Mouse (Mus musculus) midbrain, postnatal 0 days (tissue): ENCODE results near the gene Efna1. TPM values are rescaled to one million over a fixed set of nuclear protein-coding genes. Genes with fewer than 3 reads are reported as not detected.
A peak's percentile ranks its signal among the peaks of the same experiment; 100 is the strongest.

Experiments used
- ATAC-seq: fragments of 200-750 bp; cut with Nextera tagmentation; 2 replicates; pipeline ENCODE4 v1.8.0; 2017; ENCODE audit warnings: moderate number of reproducible peaks, mild to moderate bottlenecking, moderate TSS enrichment, moderate library complexity; ENCODE audit not compliant: low FRiP score
- DNase-seq: peaks from one replicate; pipeline ENCODE4 v3.0.0-alpha.2; 2015; ENCODE audit warnings: low spot score
- H3K27ac ChIP-seq: fragments of 300-500 bp; sonication (generic); 2 replicates; pipeline ENCODE4 v1.5.1; 2014; ENCODE audit warnings: low read depth, mild to moderate bottlenecking, low read length, mixed read lengths
- H3K27me3 ChIP-seq: fragments of 300-500 bp; sonication (generic); 2 replicates; pipeline ENCODE4 v1.6.1; 2014; ENCODE audit warnings: low read length, control low read depth, mixed read lengths; ENCODE audit not compliant: insufficient read depth
- H3K36me3 ChIP-seq: fragments of 300-500 bp; sonication (generic); 2 replicates; pipeline ENCODE4 v1.6.1; 2014; ENCODE audit warnings: low read length, control low read depth, mixed read lengths; ENCODE audit not compliant: insufficient read depth
- H3K4me1 ChIP-seq: fragments of 300-500 bp; sonication (generic); 2 replicates; pipeline ENCODE4 v1.6.1; 2014; ENCODE audit warnings: mild to moderate bottlenecking, control low read depth, antibody characterized with exemption, low read length, mixed read lengths; ENCODE audit not compliant: insufficient read depth
- H3K4me2 ChIP-seq: fragments of 300-500 bp; sonication (generic); 2 replicates; pipeline ENCODE4 v1.6.1; 2014; ENCODE audit warnings: low read depth, mild to moderate bottlenecking, low read length, mixed read lengths; ENCODE audit not compliant: poor library complexity, severe bottlenecking
- H3K4me3 ChIP-seq: fragments of 300-500 bp; sonication (generic); 2 replicates; pipeline ENCODE4 v1.5.1; 2014; ENCODE audit warnings: low read depth, mild to moderate bottlenecking, low read length, moderate library complexity
- H3K9ac ChIP-seq: fragments of 300-500 bp; sonication (generic); replicated peaks from 2 replicates; pipeline ENCODE4 v1.6.1; 2014; ENCODE audit warnings: mild to moderate bottlenecking, low read length, moderate library complexity, mixed read lengths; ENCODE audit not compliant: poor library complexity, severe bottlenecking
- H3K9me3 ChIP-seq: fragments of 300-500 bp; sonication (generic); 2 replicates; pipeline ENCODE4 v1.6.1; 2016; ENCODE audit warnings: low read length, control low read depth
- CTCF ChIP-seq: IDR thresholded peaks from 2 replicates; pipeline ENCODE4 v1.5.1; 2016; ENCODE audit warnings: antibody characterized with exemption, mild to moderate bottlenecking
- WGBS: fragments of 180-500 bp; shearing (Covaris S2); extraction: QIAGEN DNeasy Blood & Tissue Kit; methylation state at CpG from one replicate; pipeline ENCODE4 v1.1.7; 2014; 5-methylcytosine and 5-hydroxymethylcytosine counted together
- polyA plus RNA-seq: library from polyadenylated mRNA; unstranded; fragments of >200 nt; fragmentation: Nextera tagmentation; extraction: Ambion mirVana; gene quantifications from 2 replicates; pipeline ENCODE4 v1.2.1, GENCODE M21; 2015
- total RNA-seq: library from RNA; depleted of rRNA; stranded (reverse); fragments of >200 nt; gene quantifications from 2 replicates; pipeline ENCODE4 v1.2.3, GENCODE M21; 2014

Gene Efna1
- total and polyA plus RNA-seq, 2 experiments from 2014 or later = 6.6 to 9.4 TPM

DNA sequence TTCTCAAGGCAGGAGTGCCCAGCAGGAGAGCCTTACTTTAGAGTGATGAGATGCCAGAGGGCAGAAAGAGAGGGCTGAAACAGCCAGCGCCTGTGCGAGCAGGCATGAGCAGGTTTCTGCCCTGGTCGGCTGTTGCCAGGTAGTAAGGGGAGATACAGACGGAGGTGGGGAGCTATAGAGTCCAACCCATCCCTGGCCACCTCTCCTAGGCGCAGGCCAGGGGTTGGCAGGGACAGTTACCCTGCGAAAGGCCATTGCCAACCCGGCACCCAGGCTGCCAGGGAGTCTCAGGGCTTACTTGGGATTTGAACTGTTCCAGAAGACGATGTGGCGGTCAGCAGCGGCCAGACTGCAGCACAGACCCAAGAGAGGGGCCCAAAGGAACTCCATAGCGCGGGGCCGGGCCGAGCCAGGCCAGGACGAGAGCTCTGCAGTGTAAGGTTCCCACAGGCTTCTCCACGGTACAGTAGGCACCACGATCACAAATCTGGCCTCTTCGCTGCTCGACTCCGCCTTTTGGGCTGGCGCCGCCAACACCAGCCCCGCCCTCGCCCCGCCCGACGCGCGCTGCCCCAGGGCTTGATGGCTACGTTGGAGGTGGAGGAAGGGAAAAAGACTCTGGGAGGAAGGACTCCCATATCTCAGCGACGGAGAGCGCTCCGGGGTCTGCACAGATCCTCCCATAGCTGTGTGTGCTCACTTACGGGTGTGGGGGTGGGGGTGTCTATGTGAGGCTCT, 1.6 kb downstream of the Efna1 start:
- Histone ChIP-seq H3K9ac (peak overlapping the region; percentile 59), H3K4me2 (peak overlapping the region; percentile 88), H3K4me1 (peaks cover 7% of the 10 kb centered on the region), H3K36me3 (no peaks in the 10 kb centered on the region), H3K9me3 (no peaks in the 10 kb centered on the region), H3K27me3 (peaks cover 7% of the 10 kb centered on the region; the same call in 1 of the 2 replicates), H3K4me3 (peak overlapping the region; percentile 41), H3K27ac (peak overlapping the region; percentile 51; the same call in 1 of the 2 replicates)
- WGBS = 4% methylated on average over 34 of the region's 35 CpGs
- peak; percentile 79 for DNase-seq
- peak; percentile 36 for ATAC-seq
- no peak for TF ChIP-seq CTCF

DNA sequence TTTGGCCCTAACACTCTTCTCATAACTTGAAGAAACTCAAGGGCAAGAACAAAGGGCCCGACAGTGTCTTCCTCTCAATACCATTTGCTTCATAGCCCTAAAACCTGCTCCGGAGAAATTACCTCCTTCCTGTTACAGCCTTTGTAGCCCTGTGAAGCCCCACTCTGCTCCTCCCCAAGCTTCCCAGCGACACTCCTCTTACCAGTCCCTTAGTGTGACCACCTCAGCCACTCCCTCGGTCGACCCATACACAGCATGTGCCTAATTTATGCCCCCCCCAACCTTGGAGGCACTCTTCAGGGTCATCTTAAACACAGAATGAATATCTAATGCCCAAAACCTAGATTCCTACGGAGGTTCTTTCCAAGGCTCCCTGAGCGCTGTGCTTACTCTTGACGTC, 2.3 kb downstream of the Efna1 start:
- WGBS = 36% methylated on average over 8 of the region's 8 CpGs

DNA sequence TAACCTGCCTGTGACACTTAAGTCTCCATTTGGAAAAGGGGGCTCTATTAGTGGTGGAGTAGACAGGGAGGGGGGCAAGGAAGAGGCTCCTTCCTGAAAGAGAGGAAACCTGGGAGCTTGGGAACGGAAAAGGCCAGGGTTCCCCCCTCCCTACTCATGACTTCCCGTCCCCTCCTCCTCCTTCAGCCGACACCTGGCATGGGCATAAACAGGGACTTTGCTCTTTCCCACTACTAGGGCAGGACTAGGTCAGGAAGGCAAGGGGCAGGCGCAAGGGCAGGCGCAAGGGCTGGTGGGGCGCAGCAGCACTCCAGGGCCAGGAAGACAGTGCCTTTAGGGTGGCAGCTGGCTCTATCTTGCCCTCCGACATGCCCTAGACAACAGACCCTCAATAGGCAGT, 2.8 kb downstream of the Efna1 start:
- Histone ChIP-seq H3K4me1 (peaks cover 7% of the 10 kb centered on the region), H3K4me3 (0 out of 2 replicates have a peak overlapping the region, but pooled peaks have one; percentile 5), H3K4me2 (peak overlapping the region; percentile 88), H3K27ac (no peak overlapping the region), H3K9ac (no peak overlapping the region), H3K36me3 (no peaks in the 10 kb centered on the region), H3K9me3 (no peaks in the 10 kb centered on the region), H3K27me3 (peaks cover 7% of the 10 kb centered on the region; the same call in 1 of the 2 replicates)
- DNase-seq (no peak), ATAC-seq (no peak)
- 85% methylated on average over 7 of the region's 7 CpGs for WGBS
- TF ChIP-seq CTCF = no peak

More for the DNA sequence above, 2.3 kb downstream of the Efna1 start:
- 0 out of 2 replicates have a peak overlapping the region, but pooled peaks have one; percentile 34 for H3K27ac ChIP-seq
- no peaks in the 10 kb centered on the region for H3K9me3 ChIP-seq
- peaks cover 7% of the 10 kb centered on the region; the same call in 1 of the 2 replicates for H3K27me3 ChIP-seq
- H3K4me3 ChIP-seq = peak overlapping the region; percentile 41
- peaks cover 7% of the 10 kb centered on the region for H3K4me1 ChIP-seq
- H3K4me2 ChIP-seq = peak overlapping the region; percentile 88
- H3K9ac ChIP-seq = no peak overlapping the region
- no peaks in the 10 kb centered on the region for H3K36me3 ChIP-seq
- DNase-seq = no peak
- no peak for ATAC-seq
- no peak for TF ChIP-seq CTCF

- ATAC-seq (no peak), DNase-seq (no peak)
- Histone ChIP-seq H3K9me3 (no peaks in the 10 kb centered on the region), H3K27me3 (peaks cover 7% of the 10 kb centered on the region; the same call in 1 of the 2 replicates), H3K4me1 (peaks cover 7% of the 10 kb centered on the region), H3K36me3 (no peaks in the 10 kb centered on the region), H3K4me2 (peak overlapping the region; percentile 88), H3K4me3 (no peak overlapping the region), H3K9ac (no peak overlapping the region), H3K27ac (no peak overlapping the region)
- TF ChIP-seq CTCF = no peak
- 62% methylated on average over 14 of the region's 14 CpGs for WGBS
Observed at GRCm38 (mm10) chr3:89277281-89278021, 3.5 kb downstream of the Efna1 start.

DNA sequence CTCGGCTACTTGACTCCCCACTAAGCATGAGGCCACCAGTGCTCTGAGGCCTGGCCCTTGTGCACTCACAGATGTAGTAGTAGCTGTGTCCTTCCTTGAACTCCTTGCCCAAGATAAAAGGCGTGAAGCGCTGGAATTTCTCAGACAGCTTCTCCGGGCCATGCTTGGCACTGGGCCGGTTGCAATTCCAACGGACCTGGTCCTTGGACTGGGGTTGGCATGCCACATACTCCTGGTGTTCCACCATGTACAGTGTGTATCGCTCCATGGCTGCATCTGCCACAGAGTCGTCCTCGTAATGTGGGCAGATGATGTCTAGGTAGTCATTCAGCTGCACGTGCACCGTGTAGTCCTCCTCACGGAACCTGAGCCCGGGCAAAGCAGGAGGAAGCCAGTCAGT, 4.9 kb downstream of the Efna1 start:
- WGBS = 92% methylated on average over 13 of the region's 13 CpGs
- H3K9me3 ChIP-seq = no peaks in the 10 kb centered on the region
- H3K4me2 ChIP-seq = no peak overlapping the region
- H3K4me3 ChIP-seq = no peak overlapping the region
- no peak for ATAC-seq
- H3K27me3 ChIP-seq = peaks cover 4% of the 10 kb centered on the region; the same call in 1 of the 2 replicates
- H3K9ac ChIP-seq = no peak overlapping the region
- H3K36me3 ChIP-seq = no peaks in the 10 kb centered on the region
- H3K27ac ChIP-seq = no peak overlapping the region
- no peak for TF ChIP-seq CTCF
- DNase-seq = no peak
- peaks cover 4% of the 10 kb centered on the region for H3K4me1 ChIP-seq
